Mouse (Mus musculus) megakaryocyte-erythroid progenitor cell, adult 5-6 weeks (primary cell): ENCODE data around the gene Paxx. TPM values are rescaled to one million over a fixed set of nuclear protein-coding genes. Genes with fewer than 3 reads are reported as not detected.

ENCODE experiments used
- ATAC-seq: replicated peaks from 2 replicates; pipeline ENCODE4 v1.8.0; 2016; ENCODE audit warnings: mild to moderate bottlenecking, inconsistent platforms; ENCODE audit not compliant: severe bottlenecking, poor library complexity, low FRiP score, low TSS enrichment
- total RNA-seq, 2 experiments: library from RNA; stranded (forward) in 1 of 2; stranded (reverse) in 1 of 2; fragments of 200-1000, 215-1000 nt in 1 of 2; fragments of >200 nt in 1 of 2; fragmentation: Nextera tagmentation in 1 of 2; gene quantifications; 2 replicates each; pipeline ENCODE4 v1.2.3; 2014 to 2017

Gene Paxx
- 34.5 and 36.3 TPM in 2 replicates for total RNA-seq (2014; fragmentation: Nextera tagmentation)
- 17.9 and 25.9 TPM in 2 replicates for total RNA-seq (2017)

DNA sequence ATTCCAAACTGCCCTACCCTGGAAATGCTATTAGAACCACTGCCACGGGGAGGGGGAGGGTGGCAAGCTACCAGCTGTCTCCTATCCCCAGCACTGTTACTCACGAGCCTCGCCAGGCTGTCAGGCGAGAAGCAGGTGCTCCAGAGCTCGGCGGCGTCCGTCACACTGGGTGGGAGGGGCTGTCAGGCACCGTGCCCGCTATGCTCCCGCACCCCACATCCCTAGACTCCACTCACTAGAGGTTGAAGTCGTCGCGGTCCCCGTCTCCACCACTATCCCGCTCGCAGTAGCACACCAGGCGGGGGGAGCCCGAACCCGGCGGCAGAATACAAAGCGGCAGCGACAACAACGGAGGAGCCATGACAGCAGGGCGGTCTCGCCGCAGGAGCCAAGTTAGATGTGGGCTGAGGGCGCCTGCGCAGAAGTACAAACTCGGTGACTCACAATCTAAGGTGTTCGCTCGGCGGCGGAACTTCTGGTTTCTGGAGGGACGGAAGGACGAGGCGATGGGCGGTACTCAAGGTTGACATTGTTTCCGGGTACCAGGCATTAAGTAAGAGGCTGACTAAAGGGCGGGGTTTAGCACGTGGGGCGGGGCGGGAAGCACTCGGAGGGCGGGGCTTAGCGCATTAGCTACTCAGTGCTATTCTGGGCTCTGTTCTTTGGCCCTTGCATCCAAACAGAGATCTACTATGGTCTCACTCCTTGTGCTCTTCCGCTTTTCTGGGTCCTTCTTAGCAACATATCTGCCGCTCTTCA is at the start of gene Paxx:
Gene Paxx (minus strand): TSS at position 544 of the 759 bp plus-strand sequence.
- peak; percentile 88 for ATAC-seq

DNA sequence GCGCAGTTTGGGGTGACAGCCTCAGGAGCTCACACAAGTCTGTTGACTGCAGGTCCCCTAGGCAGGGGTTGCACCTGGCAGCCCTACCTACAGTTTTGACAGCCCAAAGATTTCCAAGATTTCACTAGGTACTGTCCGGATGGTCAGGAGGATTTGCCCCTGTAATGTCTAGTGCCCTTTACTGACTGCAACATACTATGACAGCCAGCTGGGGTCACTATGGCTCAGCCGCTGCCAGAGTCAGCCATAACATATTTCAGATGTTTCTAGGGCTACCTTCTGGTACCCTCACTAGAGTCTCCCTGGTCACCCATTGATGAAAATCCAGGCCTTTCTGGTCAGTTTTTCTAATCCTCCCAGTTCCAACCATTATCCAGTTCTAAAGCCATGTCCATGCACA is 49.0 kb upstream of the Paxx start:
- no peak for ATAC-seq

DNA sequence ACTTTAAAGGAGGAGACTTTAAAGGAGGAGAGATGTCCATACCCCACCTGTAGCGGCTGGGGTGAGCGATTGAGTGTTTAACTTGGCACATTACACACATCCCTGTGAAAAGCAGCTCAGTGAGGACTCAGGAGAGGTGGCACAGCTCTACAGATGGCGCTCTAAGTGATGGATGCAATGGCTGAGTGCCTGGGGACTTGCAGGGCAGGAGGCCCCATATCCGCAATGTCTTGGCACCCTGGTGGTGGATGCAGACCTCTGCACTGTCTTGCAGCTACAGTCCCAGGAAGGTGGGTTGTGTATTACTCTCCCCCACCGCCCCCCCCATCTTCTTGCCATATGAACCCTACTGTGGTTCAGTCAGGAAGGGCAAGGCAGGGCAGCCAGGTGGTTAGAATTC is 46.1 kb upstream of the Paxx start:
- peak; percentile 75 for ATAC-seq

DNA sequence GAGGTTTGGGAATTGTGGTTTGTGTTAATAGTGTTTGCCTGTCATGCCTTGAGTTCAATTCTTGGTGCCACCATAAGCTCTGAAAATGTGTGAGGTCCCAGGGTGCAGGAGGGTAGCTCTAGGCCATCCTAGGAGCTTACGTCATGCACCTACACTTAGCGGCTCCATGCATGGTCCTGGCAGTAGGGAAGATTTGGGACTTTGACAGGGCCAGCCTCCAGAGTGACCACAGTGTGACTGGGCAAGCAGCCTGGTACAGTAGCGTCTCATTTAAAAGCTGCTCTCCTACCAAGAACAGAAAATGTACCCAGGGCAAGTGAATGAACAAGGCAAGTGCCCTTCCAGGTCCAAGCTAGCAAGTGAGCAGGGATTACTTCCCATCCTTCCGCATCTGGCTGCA is 45.0 kb upstream of the Paxx start:
- no peak for ATAC-seq

DNA sequence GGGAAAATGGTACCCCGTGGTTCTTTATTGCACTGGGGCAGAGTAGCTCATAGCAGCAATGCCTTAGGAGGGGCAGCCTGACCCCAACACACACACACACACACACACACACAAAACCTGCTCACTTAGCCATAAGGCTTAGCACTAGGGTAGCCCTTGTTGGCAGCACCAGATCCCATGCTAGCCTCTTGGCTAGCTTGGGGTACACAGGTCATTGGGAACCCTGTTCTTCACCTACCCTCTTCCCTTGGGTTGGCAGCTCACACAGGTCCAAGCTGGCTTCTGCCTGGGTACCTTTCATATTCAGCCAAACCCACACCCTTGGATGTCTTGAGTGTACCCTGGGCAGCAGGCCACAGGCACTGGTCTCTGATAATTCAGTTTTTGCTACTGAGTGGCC is 44.1 kb upstream of the Paxx start:
- ATAC-seq = no peak

DNA sequence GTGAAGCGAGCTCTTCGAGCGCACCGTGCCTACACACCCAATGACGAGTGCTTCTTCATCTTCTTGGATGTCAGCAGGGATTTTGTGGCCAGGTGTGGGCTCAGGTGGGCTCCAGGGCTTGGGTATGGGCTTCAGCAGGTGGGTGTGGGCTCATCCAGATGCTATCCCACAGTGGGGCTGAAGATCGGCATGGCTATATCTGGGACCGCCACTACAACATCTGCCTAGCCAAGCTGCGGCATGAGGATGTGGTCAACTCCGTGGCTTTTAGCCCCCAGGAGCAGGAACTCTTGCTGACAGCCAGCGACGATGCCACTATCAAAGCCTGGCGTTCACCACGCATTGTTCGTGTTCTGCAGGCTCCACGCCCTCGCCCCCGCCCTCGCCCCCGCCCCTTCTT is 43.6 kb upstream of the Paxx start:
- no peak for ATAC-seq

DNA sequence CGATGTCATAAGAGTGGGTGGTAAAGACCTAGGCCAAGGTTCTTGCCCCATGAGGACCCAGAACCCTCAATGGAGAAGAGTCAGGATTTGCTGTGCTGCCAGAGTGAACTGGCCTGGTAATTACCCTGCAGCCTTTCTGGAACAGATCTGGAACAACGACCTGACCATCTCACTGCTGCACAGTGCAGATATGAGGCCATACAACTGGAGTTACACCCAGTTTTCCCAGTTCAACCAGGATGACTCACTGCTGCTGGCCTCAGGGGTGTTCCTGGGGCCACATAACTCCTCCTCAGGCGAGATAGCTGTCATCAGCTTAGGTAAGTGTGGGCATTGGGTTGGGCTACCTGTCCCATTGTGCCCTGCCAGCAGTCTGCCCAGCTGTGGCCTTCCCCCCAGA is 41.8 kb upstream of the Paxx start:
- ATAC-seq = peak; percentile 22; the same call in 1 of the 2 replicates

DNA sequence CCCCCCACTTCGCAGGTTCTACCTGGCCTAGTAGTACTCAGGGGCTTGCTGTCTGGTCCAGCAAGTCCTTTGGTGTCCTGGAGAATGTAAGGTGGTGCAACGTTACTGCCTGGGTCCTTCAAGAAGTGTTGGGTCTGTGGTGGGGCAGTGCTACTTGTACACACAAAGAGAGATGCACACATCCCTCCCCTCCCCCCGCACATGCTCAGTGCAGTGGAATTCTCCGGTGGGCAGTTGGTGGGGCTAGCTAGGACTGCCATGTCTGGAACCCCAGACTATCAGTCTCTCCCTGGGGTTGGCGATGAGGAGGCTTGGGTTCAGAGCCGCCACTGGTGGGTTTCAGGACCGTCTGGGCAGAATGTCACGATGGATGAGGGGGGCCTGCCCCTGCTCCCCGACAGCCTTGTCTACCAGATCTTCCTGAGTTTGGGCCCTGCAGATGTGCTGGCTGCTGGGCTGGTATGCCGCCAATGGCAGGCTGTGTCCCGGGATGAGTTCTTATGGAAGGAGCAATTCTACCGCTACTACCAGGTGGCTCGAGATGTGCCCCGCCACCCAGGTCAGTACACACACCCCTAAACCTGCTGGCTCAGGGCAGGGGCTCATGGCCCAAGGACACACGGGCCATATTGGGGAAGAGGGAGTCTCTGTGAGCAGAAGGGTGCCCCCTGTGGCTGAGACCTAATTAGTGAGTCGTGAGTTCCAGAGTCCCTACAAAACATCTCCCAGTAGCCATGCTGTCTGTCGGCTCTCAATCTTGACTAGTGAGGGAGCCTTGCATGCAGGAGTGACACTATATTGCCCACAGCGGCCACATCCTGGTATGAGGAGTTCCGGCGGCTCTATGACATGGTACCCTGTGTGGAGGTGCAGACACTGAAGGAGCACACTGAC is 40.9 kb upstream of the Paxx start, which contains the start of gene C8g:
Gene C8g (minus strand): TSS at position 127 of the 894 bp plus-strand sequence.
- no peak for ATAC-seq

DNA sequence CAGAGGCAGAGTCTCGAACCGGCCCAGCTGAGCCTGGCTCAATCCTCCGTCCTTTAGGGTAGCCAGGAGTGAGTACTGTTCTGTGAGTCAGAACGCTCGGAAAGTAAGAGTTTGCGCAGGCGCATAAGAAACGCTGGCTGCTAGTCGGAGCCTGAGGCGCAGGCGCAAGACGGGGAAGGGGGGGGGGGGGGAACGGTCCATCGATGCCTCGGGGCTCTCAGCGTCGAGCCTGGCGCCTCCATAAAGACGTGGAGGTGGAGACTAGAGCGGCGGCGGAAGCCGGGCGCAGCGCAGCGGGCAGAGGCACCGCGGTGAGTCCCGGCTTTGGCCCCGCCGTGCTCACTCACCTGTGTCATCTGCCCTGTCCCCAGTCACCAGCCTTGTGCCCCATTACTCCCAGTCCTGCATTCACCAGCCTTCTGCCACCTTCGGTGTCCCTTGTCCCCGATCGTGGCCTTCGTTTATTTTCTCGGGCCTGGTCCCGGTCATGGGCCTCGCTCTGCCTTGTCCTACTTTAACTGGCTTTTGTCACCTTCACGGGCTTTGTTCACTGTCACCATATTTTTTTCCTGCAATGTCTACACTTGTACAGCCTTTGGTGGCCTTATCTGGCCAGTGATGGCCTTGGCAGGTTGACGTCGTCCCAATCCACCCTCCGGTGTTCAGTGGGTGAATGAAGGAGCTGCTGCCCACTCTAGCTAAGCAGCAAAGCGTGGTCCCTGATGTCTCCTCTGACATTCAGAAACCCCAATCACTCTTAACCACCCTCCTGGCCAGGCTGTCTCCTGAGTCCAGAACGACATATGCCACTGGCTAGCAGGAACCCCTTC is 39.9 kb upstream of the Paxx start, which contains the start of gene Fbxw5:
Gene Fbxw5 (plus strand): TSS at position 175 of the 830 bp plus-strand sequence.
- ATAC-seq = peak; percentile 72

DNA sequence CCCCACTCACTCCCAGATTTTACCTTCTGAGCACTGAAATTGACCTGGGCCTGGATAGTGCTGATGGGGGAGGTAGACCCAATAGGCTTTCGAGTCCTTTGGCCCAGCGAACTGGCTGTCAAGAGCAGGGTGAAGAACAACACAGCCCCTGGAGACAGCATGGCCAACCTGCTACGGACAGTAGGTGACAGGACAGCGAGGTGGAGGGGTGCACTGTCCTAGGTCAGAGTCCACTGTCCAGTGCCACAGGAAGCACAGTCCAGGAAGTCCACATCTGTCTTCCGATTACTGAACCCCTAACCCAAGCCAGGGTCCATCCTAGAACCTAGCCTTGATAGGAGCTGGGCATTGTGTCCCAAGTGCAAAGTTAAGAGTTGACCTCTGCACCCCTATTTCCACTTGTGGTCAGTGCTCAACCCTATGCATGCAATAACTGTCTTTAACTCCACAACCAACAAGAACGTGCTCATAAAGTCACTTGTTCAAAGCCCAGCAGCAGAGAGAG is 39.2 kb upstream of the Paxx start:
- no peak for ATAC-seq

DNA sequence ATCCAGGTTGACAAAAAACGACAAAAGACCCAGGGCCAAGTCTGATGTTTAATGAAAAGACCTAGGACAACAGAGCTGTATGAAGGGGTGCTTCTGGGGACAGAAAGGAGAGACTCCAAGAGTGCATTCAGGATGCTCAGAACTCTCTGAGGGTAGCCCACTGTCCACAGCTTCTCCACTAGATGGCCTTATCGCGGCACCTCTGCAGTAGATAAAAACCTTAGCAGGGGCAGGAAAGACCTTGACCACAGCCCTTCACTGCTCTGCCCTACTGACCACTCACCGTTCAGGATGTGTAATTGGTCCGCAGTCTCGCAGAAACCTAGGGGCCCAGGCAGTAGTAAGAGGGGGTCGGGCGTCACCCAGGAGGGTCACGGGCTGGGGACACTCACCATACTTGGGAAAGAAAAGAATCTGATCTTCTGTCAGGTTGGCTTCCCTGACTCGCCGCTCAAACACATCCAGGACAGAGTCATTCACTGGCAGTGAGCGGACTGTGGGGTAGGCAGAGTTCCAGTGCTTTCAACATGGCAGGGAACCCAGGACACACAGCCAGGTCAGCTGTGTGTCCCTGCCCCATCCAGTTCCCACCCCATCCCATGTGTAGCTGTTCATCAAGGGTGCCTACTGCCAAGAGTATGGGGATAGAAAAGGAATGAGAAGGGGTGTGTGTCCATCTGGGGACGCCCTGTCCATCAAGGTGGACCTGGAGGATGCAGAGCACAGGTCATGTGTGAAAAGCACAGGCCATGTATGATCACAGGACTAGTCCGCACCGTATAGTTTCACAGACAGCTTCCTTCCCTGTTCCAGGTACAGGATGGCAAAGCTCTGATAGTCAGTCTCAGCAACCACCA is 38.0 kb upstream of the Paxx start:
- ATAC-seq = no peak

DNA sequence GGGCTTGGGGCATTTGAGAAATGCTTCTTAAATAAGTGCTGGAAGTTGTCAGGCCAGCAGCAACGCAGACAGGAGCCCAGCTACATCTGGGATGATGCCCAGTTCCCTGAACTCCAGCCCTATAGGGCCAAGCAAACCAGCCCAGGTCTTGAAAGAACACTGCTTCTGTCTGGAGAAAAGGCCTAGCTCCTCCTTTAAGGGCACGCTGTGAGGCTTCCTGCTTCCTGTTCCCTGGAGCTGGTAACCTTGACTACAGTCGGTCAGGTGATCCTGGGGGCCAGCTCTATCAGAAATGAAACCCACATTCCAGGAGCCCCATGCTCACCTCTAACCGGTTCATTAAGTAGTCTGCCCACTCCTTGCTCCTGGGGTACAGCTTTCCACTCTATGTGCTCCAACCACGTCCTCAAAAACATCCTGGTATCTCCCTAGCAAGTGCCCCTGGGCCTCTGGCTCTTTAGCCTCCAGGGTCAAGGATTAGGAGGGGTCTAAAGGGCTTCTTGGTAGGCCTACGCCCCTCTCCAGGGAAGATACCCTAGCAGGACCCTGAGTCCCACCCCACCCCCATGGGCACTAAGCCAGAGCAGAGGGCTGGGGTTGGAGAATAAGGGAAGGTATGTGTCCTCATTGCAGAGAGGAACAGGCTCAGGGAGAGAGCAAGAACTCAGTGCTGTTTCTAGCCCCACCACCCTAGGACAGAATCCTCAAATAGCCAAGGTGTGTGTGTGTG is 37.1 kb upstream of the Paxx start:
- ATAC-seq = no peak

DNA sequence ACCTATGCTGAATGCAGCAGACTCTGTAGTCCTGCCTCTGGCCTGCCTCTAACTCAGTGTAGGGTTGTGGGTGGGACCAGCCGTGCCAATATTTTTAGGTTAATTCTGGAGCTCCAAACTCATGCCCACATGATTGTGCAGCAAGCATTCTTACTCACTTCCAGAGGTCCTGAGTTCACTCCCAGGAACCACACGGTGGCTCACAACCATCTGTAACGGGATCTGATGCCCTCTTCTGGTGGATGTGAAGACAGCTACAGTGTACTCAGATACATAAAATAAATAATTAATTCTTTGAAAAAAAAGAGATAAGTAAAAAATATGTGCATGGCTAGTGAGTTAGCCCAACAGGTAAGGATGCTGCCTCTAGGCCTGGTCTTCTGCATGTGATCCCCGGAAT is 35.6 kb upstream of the Paxx start:
- ATAC-seq = no peak

DNA sequence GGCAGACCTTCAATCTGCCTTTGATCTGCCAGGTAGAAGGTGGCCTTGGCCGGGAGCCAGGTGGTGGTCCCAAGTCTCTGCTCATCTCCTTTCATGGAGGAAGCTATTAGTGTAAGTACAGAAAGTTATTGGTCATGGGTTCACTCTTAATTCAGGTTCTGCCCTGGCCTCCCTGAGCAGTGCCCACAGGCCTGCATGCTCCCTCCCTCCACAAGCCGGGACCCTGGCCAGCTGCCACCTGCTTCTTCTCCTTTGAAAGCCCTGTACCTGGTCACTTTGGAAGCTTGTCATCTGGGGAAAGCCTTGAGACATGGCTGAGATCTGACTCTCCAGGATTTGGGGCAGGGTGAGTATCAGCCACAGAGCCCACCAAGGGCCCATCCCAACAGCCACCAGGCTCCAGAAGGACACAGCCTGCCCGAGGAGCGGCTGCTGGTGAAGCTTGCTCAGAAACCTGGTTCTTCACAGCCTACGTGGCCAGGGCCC is 32.6 kb upstream of the Paxx start, which contains the start of gene Lcn12:
Gene Lcn12 (minus strand): TSS at position 436 of the 486 bp plus-strand sequence.
- no peak for ATAC-seq

DNA sequence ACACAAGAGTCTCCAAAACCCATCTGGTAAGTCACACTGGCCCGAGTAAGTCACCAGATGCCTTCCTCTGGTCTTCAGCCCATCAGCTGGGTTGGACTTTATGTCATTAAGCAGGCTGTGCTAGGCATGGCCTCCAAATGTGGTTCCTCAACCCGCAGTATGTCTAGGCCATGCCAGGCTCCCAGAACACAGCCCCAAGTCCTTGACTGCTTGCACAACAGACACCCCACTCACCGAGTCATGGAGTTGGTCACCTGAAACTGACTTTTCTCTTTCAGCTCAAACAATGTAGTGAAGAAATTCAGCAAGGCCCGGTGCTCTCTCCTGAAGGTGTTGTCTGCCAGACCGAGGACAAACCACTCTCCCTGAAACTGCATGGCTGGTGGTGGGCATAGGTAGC is 32.1 kb upstream of the Paxx start:
- no peak for ATAC-seq

DNA sequence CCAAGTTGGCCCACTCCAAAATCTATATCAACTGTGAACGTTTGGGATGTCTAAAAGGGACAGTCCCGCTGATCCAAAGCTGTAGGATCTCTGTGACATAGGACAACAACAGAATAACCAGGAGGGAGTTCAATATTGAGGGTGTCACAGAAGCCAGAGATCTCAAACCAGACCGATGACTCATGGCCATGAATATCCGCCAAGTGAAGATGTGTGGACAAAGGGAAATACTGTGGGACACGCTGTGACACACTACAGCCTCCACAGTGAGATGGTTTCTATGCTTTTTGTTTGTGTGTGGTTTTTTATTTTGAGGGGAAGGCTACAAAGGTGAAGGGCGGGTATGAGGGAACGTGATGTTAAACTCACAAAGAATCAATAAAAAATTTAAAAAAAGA is 27.8 kb upstream of the Paxx start:
- ATAC-seq = no peak

DNA sequence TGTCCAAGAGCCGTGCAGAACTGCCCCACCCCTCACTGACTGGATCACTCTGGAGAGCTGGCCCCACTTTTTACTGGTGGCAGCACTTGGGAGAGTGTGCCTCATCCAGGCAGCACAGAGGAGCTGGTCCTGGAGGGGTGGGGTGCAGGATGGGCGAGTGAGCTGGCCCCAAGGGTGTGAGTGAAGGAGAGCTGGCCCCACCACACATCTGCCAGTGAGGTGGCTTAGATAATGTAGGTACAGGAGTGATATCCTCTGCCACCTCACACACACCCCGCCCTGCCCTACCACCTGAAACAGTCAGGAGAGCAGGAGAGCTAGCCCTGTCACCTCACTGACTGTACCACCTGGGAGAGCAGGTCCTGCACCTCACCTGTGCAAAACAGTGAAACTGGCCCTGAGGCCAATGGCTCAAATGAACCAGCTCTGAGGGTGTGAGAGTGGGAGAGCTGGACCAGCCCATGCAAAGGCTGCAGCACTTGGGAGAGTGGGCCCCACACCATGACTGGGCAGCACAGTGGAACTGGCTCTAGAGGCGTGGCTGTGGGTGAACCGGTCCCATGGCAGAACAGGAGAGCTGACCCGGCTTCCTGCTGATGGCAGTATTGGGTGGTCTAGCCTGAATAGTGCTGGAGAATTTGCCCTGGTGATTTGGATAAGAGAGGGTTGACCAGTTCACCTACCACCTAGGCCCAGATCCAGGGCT is 27.2 kb upstream of the Paxx start:
- no peak for ATAC-seq
